Mouse (Mus musculus): Measurements from ENCODE around the gene Sipa1. TPM values are rescaled to one million over a fixed set of nuclear protein-coding genes. Genes with fewer than 3 reads are reported as not detected.
A peak's percentile ranks its signal among the peaks of the same experiment; 100 is the strongest.
"Not testable (repeated sequence)": the region's sequence is repeated elsewhere in the genome, so short reads cannot be mapped to it uniquely, and the experiment has no call there.

The Sipa1 gene
- total RNA-seq, 2 experiments from 2014 or later: 6.9 to 9.5 TPM

DNA sequence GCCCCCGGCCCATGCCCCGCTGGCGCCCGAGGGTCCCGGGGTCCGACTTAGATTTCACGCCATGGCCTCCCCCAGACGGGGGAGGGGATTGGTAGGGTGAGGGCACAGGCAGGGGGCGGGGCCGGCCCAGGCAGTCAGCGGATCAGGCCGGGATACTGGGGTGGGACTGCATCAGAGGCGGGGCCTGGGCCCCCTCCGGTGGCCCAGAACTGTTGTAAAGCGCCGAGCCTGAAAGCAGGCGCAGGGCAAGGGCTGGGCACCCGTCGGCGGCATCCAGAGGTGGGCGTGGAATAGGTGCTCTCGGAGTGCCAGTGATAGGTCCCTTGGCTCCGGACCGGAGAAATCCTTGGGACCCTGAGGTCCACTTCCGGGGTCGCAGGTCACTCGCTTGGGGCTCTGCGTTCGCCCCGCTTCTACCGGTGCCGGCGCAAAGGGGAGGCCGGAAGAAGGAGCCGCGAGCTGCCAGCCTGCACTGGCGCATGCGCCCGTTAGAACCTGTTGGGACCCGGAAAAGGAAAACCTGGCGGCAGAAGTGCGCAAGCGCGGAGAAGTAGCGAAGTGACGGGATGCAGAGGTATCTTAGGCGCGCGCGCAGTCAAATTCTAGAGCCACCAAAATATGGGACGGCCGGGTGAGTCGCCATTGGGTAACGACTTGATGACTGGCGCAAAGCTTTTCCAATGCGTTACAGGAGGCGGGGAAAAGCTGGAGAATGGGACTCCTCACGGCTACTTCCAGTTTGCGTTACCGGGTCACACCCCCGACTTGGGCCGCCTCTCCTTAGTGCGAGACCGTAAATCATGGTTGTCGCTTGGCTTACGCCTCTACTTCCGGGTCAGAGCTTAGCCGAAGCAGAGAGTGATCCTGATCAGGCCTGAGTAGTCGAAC, 24.9 kb upstream of the Sipa1 start, which contains the start of the genes Map3k11 and Pcnx3:
Gene Map3k11 (plus strand): TSS at position 543 of the 888 bp plus-strand sequence.
Gene Pcnx3 (minus strand): TSS at position 709 of the 888 bp plus-strand sequence.
- intact Hi-C loops (cut with DNase I): no loop called here
- DNase-seq: peak; percentile 95 to 98

DNA sequence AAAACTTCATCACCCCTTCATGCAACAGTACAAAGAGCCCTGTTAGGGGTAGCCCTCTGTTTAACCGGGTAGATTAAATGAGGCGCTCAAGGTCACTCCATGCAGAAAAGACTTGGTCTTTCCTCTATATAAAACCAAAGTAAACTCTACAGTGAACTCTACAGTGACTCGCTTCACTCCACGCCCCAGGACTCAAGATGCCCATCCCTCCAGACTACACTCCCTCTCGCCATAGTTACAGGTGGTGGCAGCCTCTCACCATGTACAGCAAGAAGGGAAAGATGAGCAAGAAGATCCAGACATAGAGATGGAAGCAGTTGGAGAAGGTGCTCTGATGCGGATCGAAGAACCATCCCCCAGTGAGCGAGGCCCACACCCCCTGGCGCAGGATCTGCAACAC, 24.2 kb upstream of the Sipa1 start:
- intact Hi-C loops (cut with DNase I): no loop called here
- no peak for DNase-seq

DNA sequence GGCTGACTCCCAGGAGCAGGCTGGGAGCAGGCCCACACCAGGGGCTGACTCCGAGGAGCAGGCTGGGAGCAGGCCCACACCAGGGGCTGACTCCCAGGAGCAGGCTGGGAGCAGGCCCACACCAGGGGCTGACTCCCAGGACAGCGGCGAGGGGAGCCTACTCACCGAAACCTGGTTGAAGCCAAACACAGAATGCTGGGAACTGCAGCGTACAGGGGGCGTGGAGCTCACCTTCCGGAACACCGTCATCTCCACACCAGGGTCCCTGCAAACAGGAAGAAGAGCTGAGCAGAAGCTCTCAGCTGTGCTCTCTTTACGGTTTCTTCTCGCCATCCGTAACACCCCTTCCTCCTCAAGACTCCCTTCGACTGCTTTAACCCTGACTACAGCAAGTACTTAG, 23.4 kb upstream of the Sipa1 start:
- DNase-seq; intact Hi-C loops (cut with DNase I): not testable (repeated sequence)

DNA sequence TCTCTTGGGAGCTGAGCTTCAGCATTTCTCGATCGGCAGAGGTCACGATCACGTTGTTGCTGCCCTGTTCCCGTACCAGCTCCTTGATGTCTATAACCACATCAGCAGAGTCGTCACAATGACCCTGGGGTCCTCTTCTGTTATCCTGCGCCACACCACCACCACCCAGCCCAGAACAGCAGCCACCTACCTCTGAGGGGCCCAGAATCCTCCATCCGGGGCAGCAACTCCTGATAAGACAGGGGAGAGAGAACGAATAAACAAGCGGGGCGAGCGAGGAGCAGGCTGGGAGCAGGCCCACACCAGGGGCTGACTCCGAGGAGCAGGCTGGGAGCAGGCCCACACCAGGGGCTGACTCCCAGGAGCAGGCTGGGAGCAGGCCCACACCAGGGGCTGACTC, 22.9 kb upstream of the Sipa1 start:
- intact Hi-C loops (cut with DNase I): no loop called here
- DNase-seq: no peak

DNA sequence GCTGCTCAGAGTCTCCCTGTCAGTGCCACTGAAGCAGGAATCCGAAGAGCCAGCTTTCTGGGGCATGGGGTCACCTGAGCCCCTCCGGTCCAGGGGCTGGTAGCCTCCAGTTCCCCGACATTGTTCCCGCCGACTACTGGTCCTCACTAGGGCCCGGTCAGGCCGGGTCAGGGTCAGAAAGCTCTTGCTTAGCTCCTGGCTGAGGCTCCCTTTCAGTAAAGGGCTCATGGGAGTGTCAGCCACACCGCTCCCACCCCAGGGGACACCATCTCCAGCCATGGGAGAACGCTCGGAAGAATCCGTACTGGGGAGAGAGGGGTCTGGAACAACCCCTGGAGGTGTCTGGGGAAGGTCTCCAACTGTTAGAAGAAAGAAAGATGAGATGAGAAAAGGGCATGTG, 22.4 kb upstream of the Sipa1 start:
- intact Hi-C loops (cut with DNase I): loop anchor here (2.0 kb wide), 1 partner anchor 23 kb away; the partner anchor contains the start of gene Sipa1
- DNase-seq: no peak

DNA sequence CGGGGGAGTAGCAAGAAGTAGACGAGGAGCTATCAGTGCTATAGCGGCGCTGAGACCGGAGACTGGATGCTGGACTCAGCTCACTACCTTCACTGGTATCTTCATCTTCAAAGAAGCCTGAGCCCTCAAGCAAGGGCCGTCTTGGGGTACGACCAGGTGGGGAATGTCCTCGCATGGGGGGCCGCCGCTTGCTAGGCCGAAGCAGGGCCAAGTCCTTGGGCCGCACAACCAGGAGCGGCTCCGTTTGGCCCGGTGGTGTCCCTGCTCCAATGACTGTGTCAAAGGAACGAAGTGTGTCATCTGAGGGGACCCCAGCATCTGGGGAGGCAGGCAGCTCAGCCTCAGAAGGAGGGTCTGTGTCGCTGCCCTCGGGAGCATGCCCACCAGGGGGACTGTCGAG, 21.9 kb upstream of the Sipa1 start:
- intact Hi-C loops (cut with DNase I): loop anchor here (2.0 kb wide), 1 partner anchor 23 kb away; the partner anchor contains the start of gene Sipa1
- DNase-seq: no peak

DNA sequence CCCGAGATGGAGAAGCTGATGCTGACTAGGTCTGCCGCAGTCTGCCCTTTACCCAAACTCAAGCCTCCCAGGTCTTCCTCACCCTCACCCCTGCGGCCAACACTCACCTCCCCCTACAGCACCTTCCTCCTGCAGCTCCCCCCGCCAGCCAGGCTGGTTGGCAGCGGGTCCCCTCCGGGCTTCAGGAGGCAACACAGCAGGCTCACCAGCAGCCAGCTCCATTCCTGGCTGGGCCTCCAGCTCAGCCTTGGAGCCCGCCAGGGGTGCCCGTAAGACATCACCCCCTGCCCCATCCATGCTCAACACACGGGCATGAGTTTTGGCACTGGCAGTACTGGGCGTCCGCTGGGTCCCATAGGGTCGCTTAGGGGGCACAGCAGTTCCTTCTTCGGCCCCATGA, 21.5 kb upstream of the Sipa1 start:
- DNase-seq: no peak

DNA sequence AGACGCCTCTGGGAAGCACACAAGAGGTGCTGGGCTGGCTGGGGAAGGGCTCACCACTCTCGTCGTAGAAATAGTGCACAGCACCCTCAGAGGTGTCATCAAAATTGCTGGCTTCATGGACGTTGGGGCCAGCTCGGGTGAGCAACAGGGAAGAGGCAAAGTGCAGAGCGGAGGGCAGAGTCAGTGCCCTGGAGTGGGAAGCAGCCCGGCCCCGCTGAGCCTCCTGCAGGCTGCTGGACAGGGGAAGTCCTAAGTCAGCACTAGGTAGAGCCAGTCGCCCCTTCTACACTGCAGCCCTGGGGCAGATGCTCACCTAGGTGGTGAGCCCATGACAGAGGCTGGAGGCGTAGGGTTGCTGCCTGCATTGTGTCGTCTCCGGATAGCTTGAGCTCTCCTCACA, 20.7 kb upstream of the Sipa1 start:
- no peak for DNase-seq
- intact Hi-C loops (cut with DNase I): loop anchor here (2.0 kb wide), 1 partner anchor 21 kb away; the partner anchor contains the start of gene Sipa1

More for the DNA sequence above, 21.5 kb upstream of the Sipa1 start:
- intact Hi-C loops (cut with DNase I): loop anchor here (2.0 kb wide), 1 partner anchor 22 kb away; the partner anchor contains the start of gene Sipa1

DNA sequence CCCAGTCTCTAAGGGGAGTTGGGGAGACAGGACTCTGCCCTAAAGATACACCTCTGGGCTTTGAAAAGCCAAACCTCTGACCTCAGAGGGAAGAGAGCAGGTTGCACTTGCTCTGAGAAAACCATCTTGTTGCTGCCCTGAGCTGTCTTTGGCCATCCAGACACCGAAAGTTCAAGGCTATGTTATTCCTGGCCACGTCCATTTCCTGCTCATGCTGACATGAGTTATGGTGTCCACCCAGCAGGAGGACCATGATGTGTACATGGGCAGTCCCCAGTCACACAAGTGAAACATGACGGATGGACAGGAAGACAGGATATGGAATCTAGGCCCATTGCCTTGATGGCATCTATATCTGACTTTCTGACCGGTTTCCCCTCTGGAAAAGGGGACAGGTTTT, 16.9 kb upstream of the Sipa1 start:
- DNase-seq: no peak
- intact Hi-C loops (cut with DNase I): no loop called here

DNA sequence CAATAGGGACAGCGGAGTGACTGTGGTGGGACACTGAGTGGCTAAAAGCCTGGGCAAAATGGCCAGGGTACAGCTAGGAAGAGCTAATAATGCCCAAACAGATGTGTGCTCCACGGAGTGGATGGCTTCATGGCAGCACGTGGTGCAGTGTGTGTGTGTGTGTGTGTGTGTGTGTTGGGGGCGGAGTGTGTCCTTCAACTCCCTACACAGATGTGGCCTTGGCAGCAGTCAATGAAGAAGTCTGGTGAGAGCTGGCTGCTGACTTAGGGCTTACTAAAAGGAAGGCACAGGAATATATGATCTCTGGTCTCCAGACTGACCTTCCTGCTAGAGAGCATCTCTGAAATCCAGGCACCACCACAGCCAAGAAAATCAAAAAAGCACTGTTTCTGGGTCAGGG, 4.9 kb upstream of the Sipa1 start:
- no peak for DNase-seq

DNA sequence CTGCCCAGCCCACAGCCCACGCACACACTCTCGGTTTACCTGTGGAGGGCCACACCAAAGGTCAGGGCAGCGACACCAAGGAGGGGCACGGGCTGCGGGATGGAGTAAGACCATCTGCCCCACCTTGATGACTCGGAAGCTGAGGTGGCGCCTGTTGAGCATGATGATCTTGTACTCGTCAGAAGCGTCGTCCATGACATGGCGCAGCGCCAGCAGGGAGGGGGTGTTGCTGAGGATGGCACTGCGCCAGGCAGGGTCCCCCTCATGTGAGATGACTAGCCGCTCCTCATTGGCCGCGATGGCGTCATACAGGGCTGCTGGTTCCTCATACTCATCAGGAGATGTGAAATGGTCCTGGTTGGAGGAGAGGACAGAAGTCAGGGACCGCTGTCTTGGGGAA, 2.9 kb upstream of the Sipa1 start:
- no peak for DNase-seq
- intact Hi-C loops (cut with DNase I): no loop called here

More for the DNA sequence above, 4.9 kb upstream of the Sipa1 start:
- intact Hi-C loops (cut with DNase I): no loop called here

DNA sequence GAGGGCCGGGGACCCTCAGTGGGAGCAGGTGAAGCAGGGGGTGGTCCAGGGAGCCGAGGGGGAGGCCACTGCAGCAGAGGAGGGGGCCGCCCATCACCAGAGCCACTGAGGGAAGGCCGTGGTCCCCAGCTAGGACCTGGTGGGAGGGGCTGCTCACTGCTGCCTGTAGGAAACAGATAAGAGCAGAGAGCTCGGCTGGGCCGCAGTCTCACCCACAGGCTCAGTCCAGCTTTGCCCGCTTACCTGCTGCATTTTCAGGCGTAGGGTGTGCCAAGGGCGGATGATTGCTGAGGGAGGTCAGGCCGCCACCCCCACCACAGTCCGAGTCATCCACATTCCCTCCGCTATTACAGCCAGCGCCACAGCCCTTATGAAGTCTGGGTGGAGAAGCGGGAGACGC, 2.0 kb upstream of the Sipa1 start:
- DNase-seq: no peak
- intact Hi-C loops (cut with DNase I): no loop called here

DNA sequence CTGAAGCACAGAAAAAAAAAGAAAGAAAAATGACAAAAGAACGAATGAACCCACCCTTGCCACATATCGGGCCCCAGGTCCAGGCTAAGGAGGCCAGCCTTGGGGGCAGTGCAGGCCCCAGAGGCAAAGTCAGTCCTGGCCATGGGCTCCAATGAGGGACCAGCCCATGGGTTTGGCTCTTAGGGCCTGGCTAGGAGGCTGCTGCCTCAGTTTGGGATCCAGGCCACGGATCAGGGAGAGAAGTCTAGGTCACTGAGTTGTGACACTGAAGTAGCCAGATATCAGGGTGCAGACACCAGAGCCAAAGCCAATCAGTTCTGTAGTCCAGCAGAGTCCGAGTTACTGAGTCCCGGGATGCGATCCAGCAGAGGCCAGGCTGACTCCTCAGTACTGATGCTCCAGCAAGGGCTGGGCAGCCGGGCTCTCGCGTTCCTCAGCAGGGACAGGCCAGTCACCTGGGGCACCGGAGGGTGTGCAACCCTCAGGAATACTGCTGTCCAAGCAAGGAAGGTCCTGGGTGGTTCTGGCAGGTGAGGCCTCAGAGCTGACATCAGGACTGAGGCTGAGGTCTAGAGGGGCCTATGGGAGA, 1.3 kb upstream of the Sipa1 start:
- DNase-seq: no peak
- intact Hi-C loops (cut with DNase I): no loop called here

DNA sequence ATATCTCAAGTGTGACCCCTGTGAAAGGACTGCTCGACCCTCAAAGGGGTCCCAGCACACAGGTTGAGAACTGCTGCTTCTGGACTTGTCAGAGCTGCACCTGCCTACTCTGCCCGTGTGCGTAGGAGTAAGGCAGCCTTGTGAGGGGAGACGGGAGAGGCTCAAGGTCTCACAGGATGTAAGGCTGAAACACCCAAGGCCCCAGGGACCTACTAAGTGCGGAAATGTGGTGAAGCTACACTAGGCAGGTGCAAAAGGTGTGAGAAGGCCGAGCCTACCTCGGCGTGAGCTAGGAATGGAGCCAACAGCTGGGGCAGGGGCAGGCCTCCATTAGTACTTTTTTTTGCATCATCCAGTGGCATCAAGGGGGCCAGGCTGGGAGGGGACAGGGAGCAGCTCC, 1.2 kb downstream of the Sipa1 start:
- no peak for DNase-seq
- intact Hi-C loops (cut with DNase I): loop anchor here (2.0 kb wide), 1 partner anchor 22 kb away; no protein-coding TSS in a partner anchor

DNA sequence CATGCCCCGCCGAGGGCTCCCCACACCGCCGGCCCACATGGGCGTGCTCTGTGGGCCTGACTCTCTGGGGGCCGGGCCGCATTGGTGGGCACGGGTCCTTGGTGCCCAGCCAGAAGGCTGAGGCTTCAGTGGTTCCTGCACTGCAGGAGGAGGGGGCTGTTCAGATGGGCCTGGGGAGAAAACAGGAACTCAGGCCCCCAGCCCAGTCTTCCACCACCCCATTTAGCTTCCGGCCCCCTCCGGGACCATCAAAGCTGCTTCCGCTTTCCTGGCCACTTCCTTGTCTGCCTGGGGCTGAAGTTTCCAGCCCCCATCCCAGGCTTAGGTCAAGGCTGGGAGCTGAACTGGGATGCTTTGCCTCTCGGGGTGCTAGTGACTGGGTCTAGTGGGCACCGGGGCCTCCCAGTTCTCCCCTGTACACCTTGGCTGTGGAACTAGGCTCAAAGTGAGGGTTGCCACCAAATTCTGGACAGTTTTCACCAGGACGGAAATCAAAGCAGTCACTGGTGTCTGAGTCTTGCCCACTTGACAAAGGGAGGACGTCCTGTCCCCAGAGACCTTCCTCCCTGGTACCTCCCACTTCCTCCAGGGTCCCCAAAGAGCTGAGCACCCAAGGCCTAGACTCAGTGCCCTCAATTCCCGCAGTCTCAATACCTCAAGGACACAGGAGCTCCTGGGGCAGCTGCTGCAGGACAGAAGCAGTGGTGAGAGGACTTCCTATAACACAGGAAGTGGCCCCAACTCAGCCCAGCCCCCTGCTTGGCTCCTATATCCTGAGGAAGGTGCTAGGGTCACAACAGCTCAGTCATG, 2.4 kb downstream of the Sipa1 start:
- no peak for DNase-seq
- intact Hi-C loops (cut with DNase I): no loop called here

DNA sequence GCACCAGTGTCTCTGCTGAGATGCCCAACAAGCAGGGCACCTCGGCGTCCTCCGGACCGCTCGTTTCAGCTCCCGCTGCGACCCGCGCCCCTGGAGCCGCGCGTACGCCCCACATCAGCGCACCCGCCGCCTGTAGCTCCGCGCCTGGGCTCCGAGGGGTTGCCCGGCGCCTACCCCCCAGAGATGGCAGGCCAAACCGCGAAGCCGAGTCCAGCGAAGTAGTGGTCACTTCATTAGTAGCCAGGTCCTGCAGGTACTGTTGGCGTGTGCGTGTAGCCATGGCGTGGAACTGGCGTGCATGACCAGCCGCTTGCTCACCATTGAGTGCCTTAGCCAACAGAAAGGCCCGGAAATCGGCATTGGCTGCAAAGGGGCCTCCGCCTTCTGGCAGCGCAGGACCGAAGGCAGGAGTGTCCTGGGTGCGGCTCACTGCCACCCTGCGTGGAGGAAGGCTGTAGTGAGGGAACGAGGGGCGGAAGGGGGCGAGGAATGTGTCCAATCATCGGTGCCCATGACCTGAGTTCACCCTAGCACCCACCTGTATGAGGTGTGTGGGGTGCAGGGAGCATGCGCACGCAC, 8.7 kb downstream of the Sipa1 start:
- intact Hi-C loops (cut with DNase I): no loop called here

DNA sequence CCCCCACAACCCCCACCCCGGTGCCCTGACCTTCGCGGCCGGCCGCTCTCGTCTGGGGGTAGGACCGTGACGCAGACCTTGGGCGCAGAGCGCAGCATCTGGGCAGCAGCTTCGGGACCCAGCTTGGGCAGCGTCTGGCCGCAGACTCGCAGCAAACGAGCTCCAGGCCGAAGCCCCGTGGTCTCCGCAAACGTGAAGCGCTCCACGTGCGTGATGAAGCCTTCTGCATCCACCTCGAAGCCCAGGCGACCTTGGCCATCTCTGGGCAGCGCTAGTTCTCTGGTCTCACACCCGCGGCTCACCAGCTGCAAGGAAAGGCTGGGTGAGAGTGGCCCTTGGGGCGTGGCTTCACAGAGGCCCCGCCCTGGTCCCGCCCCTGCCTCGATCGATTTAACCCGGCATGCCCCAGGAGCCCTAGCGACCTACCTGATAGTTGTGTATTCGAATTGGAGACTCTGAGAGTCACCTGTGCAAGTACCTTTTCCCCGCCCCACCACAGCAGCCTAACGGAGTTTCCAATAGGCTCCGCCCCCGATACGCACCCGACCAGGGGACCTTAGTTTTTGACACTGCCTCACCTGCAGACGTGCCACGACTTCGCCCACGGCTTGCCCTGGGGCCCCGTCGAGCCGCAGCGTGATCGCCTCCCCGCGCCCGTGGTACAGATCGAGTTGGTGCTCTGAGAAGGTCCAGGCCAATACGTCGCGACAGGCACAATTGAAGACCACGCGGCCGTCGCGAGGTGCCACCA, 9.4 kb downstream of the Sipa1 start:
- no peak for DNase-seq
- intact Hi-C loops (cut with DNase I): no loop called here

More for the DNA sequence above, 8.7 kb downstream of the Sipa1 start:
- no peak for DNase-seq

DNA sequence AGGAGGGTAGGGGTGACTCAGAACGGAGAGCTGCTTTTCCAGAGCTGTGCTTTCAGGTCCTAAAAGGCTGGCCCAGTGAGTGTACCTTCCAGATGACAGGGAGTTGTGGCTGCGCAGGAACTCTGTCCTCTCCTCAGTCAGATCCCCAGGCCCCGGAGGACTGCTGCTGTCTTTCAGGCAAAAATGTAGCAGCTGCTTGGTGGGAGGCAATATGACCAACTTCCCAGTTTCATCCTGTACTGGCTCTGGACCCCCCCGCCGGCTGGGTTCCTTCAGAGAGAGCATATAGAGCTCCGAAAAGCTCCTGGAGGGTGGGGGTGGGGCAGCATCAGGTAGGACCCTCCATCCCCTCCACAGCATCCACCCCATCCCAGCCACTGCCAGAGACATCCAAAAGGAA, 10.9 kb downstream of the Sipa1 start:
- intact Hi-C loops (cut with DNase I): no loop called here
- no peak for DNase-seq

DNA sequence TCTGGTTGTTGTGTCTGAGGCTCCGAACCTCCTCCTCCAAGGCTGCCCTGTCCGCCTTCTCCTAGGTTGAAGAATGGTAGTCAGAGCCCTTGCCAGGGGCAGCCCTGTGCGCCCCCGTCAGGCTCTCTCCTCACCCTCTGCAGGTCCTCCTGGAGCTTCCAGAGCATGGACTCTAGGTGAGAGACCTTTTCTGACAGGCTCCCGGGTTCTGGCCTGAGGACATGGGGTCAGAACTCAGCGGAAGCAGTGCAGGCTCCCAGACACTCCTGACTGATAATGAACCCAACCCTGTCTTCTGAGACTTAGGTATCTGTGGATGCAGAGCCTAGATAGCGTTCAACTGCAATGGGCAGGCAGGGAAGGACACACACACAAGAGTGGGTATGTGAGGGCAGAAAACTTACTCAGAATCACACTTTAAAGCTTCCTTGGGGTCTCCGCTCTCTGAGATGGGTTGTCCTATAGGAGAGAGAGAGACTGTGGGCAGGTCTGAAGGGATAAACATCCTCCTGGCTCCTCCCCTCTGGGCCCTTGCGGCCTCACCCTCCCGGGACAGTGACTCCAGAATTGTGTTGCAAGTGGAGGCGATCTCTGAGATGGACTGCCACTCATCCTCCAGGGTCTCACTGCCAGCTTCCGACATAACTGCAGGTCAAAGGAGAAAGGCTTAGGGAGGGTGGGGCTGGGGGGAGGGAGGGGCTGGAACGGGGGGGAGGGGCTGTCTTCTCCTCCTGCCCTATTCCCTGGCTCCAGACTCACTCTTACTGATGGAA, 11.8 kb downstream of the Sipa1 start:
- intact Hi-C loops (cut with DNase I): no loop called here
- no peak for DNase-seq

Measured in gastrocnemius, postnatal 36 days (tissue).